16 mouse cellular contexts compared by ENCODE assay signal in the genomic region with DNA sequence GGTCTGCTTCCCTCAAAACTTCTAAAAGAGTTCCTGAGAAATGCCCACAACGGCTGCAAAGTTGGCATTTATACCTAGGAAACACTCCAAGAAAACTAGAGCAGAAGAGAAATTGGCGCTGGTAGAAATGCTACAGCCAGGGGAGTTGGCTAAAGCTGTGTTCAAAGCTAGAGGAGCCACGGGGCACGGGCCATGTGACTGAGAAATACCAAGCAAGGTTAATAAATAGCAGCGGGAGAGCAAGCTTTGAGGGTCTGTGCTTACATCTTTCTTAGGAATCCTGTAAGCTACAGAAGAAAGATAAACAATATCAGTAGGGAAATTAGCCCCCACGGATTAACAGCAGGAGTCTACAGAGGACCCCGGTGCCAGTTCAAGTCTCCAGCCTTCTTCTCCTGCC.
DNase-seq lines count a peak whose midpoint lies in the region; ATAC-seq lines count a peak whose summit lies in the region.
"Had no signal": no experiment of that assay in that cellular context is flagged by ENCODE, and none has a peak within 500 bp of the region (broad histone marks: within the 10 kb centered on the region; RNA-seq: fewer than 3 reads in every experiment).

No protein-coding gene starts in this region.

- WGBS in kidney, embryonic 14.5 days = 63% methylated on average over 7 of the region's 7 CpGs
- 48% methylated on average over 7 of the region's 7 CpGs for WGBS in midbrain, embryonic 16.5 days
- WGBS in midbrain, embryonic 15.5 days = 60% methylated on average over 7 of the region's 7 CpGs
- WGBS in kidney, embryonic 16.5 days = 60% methylated on average over 7 of the region's 7 CpGs

- no peaks in the 10 kb centered on the region for H3K27me3 ChIP-seq in kidney, embryonic 14.5 days (ENCODE audit: control insufficient read depth, insufficient read depth, low read length)
- H3K27me3 ChIP-seq in midbrain, embryonic 16.5 days (ENCODE audit: control insufficient read depth, insufficient read depth, low read depth, low read length) = no peaks in the 10 kb centered on the region
- no peaks in the 10 kb centered on the region for H3K27me3 ChIP-seq in midbrain, embryonic 15.5 days (replicated peaks)
- H3K27me3 ChIP-seq in kidney, embryonic 16.5 days (ENCODE audit: insufficient read depth, low read length) = no peaks in the 10 kb centered on the region
- H3K27me3 ChIP-seq: heart, embryonic 13.5 days; hindbrain, embryonic 13.5 days; limb, embryonic 12.5 days; neural tube, embryonic 15.5 days had no signal

- H3K4me2 ChIP-seq in kidney, embryonic 14.5 days (replicated peaks; ENCODE audit: low read depth, low read length) = no peak overlapping the region
- no peak overlapping the region for H3K4me2 ChIP-seq in midbrain, embryonic 16.5 days (ENCODE audit: low read length)
- no peak overlapping the region for H3K4me2 ChIP-seq in midbrain, embryonic 15.5 days
- peak overlapping the region; percentile 13 for H3K4me2 ChIP-seq in kidney, embryonic 16.5 days (replicated peaks; ENCODE audit: low read depth, low read length)
- H3K4me2 ChIP-seq: heart, embryonic 13.5 days; hindbrain, embryonic 13.5 days; limb, embryonic 12.5 days; liver, embryonic 15.5 days; neural tube, embryonic 15.5 days had no signal

- DNase-seq in kidney, adult 11 months = peak; percentile 82
- no peak for DNase-seq in spleen, adult 18-20 months
- no peak for DNase-seq in spleen, adult 12 weeks (ENCODE audit: low spot score)
- DNase-seq: embryo, embryonic 11 days; gastrocnemius, postnatal 10 days had no signal

- H3K27ac ChIP-seq in kidney, embryonic 14.5 days (ENCODE audit: low read depth, low read length) = no peak overlapping the region
- H3K27ac ChIP-seq in midbrain, embryonic 16.5 days (ENCODE audit: low read length) = no peak overlapping the region
- H3K27ac ChIP-seq in midbrain, embryonic 15.5 days = no peak overlapping the region
- H3K27ac ChIP-seq in kidney, embryonic 16.5 days (ENCODE audit: low read length) = peak overlapping the region; percentile 78
- H3K27ac ChIP-seq: heart, embryonic 13.5 days; hindbrain, embryonic 13.5 days; limb, embryonic 12.5 days; liver, embryonic 15.5 days; neural tube, embryonic 15.5 days had no signal

- H3K36me3 ChIP-seq in kidney, embryonic 14.5 days (ENCODE audit: control insufficient read depth, insufficient read depth, low read length) = no peaks in the 10 kb centered on the region
- no peaks in the 10 kb centered on the region for H3K36me3 ChIP-seq in midbrain, embryonic 16.5 days (ENCODE audit: control insufficient read depth, insufficient read depth, low read length)
- no peaks in the 10 kb centered on the region for H3K36me3 ChIP-seq in midbrain, embryonic 15.5 days (replicated peaks)
- no peaks in the 10 kb centered on the region for H3K36me3 ChIP-seq in kidney, embryonic 16.5 days (ENCODE audit: insufficient read depth, low read length)
- H3K36me3 ChIP-seq: heart, embryonic 13.5 days; hindbrain, embryonic 13.5 days; limb, embryonic 12.5 days; liver, embryonic 15.5 days; neural tube, embryonic 15.5 days had no signal

- H3K9me3 ChIP-seq in kidney, embryonic 14.5 days (ENCODE audit: control insufficient read depth, low read length) = no peaks in the 10 kb centered on the region
- no peaks in the 10 kb centered on the region for H3K9me3 ChIP-seq in midbrain, embryonic 16.5 days (replicated peaks; ENCODE audit: control insufficient read depth, low read length, poor library complexity, severe bottlenecking)
- H3K9me3 ChIP-seq in midbrain, embryonic 15.5 days = no peaks in the 10 kb centered on the region
- no peaks in the 10 kb centered on the region for H3K9me3 ChIP-seq in kidney, embryonic 16.5 days (ENCODE audit: low read length)
- H3K9me3 ChIP-seq: heart, embryonic 13.5 days; hindbrain, embryonic 13.5 days; limb, embryonic 12.5 days; liver, embryonic 15.5 days; neural tube, embryonic 15.5 days had no signal

- no peak for ATAC-seq in kidney, embryonic 14.5 days (ENCODE audit: low FRiP score, low TSS enrichment)
- 0 out of 2 replicates have a peak, but pooled peaks have one; percentile 21 for ATAC-seq in midbrain, embryonic 16.5 days
- ATAC-seq in midbrain, embryonic 15.5 days (replicated peaks) = no peak
- 0 out of 2 replicates have a peak, but pooled peaks have one; percentile 67 for ATAC-seq in kidney, embryonic 16.5 days (ENCODE audit: low FRiP score, low TSS enrichment)
- ATAC-seq: activated CD4-positive, CD25-positive, alpha-beta regulatory T cell, adult 4 months; forebrain, embryonic 16.5 days had no signal

- peaks cover 6% of the 10 kb centered on the region; the same call in 1 of the 2 replicates for H3K4me1 ChIP-seq in kidney, embryonic 14.5 days (ENCODE audit: control insufficient read depth, insufficient read depth, low read length)
- H3K4me1 ChIP-seq in midbrain, embryonic 16.5 days (ENCODE audit: control insufficient read depth, insufficient read depth, low read length) = no peaks in the 10 kb centered on the region
- peaks cover 4% of the 10 kb centered on the region; the same call in 1 of the 2 replicates for H3K4me1 ChIP-seq in midbrain, embryonic 15.5 days
- peaks cover 19% of the 10 kb centered on the region for H3K4me1 ChIP-seq in kidney, embryonic 16.5 days (ENCODE audit: insufficient read depth, low read length)
- H3K4me1 ChIP-seq: limb, embryonic 12.5 days had no signal

- no peak overlapping the region for H3K4me3 ChIP-seq in kidney, embryonic 14.5 days (ENCODE audit: low read length)
- no peak overlapping the region for H3K4me3 ChIP-seq in midbrain, embryonic 16.5 days (ENCODE audit: low read depth, low read length)
- no peak overlapping the region for H3K4me3 ChIP-seq in midbrain, embryonic 15.5 days
- peak overlapping the region; percentile 19 for H3K4me3 ChIP-seq in kidney, embryonic 16.5 days (ENCODE audit: low read length)
- H3K4me3 ChIP-seq: heart, embryonic 13.5 days; hindbrain, embryonic 13.5 days; limb, embryonic 12.5 days; liver, embryonic 15.5 days; neural tube, embryonic 15.5 days had no signal

- H3K9ac ChIP-seq in kidney, embryonic 14.5 days (ENCODE audit: low read depth, low read length) = no peak overlapping the region
- no peak overlapping the region for H3K9ac ChIP-seq in midbrain, embryonic 16.5 days (ENCODE audit: low read depth, low read length)
- no peak overlapping the region for H3K9ac ChIP-seq in midbrain, embryonic 15.5 days
- H3K9ac ChIP-seq in kidney, embryonic 16.5 days (replicated peaks; ENCODE audit: low read length) = no peak overlapping the region; the same call in 1 of the 2 replicates
- H3K9ac ChIP-seq: heart, embryonic 13.5 days; hindbrain, embryonic 13.5 days; limb, embryonic 12.5 days; liver, embryonic 15.5 days; neural tube, embryonic 15.5 days had no signal

Comparison
In these comparisons a context has a peak if more than half of its experiments do, and no peak if none do; other contexts are left out.
1. ATAC-seq: peak in midbrain, embryonic 16.5 days (single experiment) and kidney, embryonic 16.5 days (single experiment); none in kidney, embryonic 14.5 days (single experiment) and midbrain, embryonic 15.5 days (single experiment).